Mouse (Mus musculus) retina, postnatal 1 day (tissue): Measurements from ENCODE around the gene Hist2h3c2.
A peak's percentile ranks its signal among the peaks of the same experiment; 100 is the strongest.
"Not testable (repeated sequence)": the region's sequence is repeated elsewhere in the genome, so short reads cannot be mapped to it uniquely, and the experiment has no call there.

Experiments
- DNase-seq: peaks from one replicate; pipeline ENCODE4 v3.0.0-alpha.2; 2012

Gene Hist2h3c2

DNA sequence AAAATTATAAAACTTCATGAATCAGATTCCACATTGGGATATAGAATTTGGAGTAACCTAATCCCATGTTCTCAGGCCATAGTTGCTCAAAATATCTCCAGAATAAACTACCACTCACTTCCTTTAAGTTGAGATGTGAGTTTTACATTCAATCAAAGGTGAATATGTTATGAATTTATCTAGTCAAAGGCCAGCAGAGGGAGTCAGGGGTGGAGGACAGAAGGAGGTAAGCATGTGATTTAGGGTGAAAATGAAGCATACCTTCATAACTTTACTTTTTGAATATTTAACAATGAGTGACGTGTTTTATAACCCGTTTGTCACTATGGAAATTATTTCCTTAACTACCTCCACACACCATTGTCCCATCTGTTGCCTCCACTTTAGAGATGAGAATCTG, 4.0 kb downstream of the Hist2h3c2 start:
- DNase-seq, result no peak

- no peak for DNase-seq
Observed at GRCm38 (mm10) chr3:96231758-96232120, 7.2 kb downstream of the Hist2h3c2 start.

GRCm38 (mm10) chr3:96230910-96231757, 7.8 kb downstream of the Hist2h3c2 start:
- no peak for DNase-seq

DNA sequence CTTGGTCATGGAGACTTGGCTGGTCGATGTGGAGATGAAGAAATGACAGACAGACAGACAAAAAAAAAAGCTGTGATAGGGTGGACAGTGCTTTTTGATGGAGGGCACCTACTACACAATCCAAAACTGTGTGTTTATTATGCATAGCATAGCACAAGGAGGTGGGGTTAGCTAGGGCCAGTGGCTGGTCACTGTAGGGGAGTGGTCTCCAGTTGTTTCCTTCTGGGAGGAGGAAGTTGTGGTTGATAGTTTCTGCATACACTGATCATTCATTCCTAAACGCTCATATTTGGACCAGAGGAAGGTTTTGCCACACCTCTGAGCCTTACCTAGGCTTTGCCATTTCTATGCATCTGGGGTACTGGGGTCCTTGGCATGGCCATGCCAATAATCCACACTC, 8.5 kb downstream of the Hist2h3c2 start:
- no peak for DNase-seq

- no peak for DNase-seq
Observed at GRCm38 (mm10) chr3:96228828-96229227, 10.1 kb downstream of the Hist2h3c2 start.

DNA sequence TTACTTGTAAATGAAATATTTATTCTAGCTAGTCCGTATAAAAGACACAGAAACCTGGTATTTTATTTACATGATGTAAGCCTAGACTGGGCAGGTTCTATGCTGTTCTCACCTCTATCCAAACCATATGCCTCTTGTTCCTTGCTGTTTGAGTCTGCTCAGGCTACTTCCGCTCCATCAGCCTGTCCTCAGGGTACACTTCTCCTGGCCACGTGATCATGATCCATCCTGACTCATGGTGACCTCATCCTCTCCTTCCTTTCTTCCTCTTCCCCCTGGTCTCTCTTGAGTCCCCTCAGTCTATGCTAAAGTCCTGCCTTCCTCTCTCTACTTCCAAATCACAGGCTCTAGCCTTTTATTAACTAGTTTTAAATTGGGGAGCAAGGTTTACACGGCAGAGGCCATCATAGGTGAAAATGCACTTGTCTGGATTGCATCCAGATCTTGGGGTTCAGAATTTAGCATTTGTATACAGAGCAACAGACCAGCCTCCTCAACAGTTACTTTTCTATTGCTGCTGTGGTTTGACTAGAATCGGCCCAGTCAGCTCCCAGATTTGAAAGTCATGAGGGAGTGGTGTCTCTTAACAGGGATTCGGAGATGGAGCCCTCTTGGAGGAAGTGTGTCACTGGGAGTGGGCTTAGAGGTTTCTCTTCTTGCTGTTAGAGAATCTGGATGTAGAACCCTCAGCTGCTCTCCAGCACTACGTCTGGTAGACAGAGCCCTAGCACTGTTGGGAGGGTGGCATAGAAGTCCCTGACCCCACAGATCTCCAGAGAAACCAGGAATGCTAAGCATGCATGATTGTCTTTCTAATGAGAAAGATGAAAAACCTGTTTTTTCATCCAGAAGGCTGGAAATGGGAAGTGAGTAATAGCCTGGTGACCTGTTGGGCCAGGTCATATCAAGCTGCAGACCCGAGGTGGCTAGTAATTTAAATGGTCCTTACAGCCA, 12.0 kb downstream of the Hist2h3c2 start:
- DNase-seq, result peak; percentile 39

- peak; percentile 47 for DNase-seq
Observed at GRCm38 (mm10) chr3:96225421-96225820, 13.5 kb downstream of the Hist2h3c2 start.

- no peak for DNase-seq
Observed at GRCm38 (mm10) chr3:96222774-96223173, 16.2 kb downstream of the Hist2h3c2 start.

DNA sequence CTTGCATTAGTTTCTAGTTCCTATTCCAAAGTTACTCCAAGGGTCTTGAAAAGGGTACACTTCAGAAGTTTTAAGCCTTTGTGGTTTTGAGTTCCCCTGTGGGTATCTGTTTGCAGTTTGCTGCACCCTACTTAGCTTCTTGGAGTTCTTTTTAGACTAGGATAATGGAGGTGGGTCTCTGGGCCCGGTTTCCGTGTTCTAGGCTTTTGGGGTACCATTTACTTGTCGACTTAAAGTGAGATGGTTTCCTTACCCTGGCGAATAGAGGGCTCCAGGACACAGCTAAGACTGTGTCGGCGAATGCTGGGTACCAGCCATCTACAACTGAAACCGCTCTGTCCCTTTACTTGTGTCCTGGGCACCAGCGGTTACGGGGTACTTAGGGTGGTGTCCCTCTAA, 17.3 kb downstream of the Hist2h3c2 start:
- no peak for DNase-seq

- peak; percentile 95 for DNase-seq
Observed at GRCm38 (mm10) chr3:96220765-96221639, 17.9 kb downstream of the Hist2h3c2 start, which contains the start of the genes Hist2h2ac and Hist2h2be. Hist2h2ac (minus strand) TSS chr3:96220880. Hist2h2be (plus strand) TSS chr3:96221119.

GRCm38 (mm10) chr3:96220131-96220764, 18.7 kb downstream of the Hist2h3c2 start:
- DNase-seq, result peak; percentile 67

GRCm38 (mm10) chr3:96219661-96220130, 19.2 kb downstream of the Hist2h3c2 start, which contains the start of the genes Bola1 and Hist2h2ab:
Bola1 (minus strand) TSS chr3:96219709.
Hist2h2ab (plus strand) TSS chr3:96219865.
- DNase-seq, result peak; percentile 94

DNA sequence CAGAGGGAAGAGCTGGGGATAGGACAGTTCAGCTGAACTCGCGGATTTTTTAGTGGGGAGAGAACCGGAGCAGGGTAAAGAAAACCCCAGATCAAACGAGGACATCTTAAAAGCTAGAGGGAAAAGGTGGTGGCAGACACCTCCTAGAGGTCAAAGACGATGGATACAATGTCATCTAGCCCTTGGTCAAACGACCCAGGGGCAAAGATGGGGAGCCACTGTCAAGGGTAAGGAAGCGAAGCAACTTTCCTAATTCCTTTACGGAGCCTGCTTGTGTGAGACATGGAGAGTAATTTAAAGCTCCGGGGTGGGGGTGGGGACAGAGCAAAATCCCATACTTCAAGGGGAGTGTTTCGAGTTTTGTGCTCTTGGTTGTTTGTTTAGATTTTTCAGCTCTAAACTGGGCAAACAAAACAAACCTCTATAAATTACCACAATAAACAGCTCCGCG, 19.7 kb downstream of the Hist2h3c2 start:
- DNase-seq, result no peak

DNA sequence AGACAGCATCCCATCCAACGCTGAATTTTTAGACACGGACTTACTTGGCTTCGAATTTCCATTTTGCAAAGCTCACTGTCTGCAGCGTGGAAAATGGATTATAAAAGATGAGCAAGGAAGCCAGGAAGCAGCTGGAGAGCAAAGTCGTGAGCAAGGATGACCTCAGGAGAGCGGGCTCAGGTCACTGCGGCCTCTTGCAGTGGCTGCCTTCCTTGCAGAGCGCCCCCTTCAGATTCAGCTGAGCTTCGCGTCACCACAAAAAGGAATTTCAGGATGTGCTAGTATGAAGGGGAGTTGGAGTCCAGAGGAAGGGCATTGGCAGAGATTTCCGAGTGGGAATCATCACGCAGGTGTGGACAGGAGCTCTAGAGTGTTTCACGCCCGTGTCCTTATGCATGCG, 29.7 kb downstream of the Hist2h3c2 start:
- DNase-seq, result peak; percentile 38

- no peak for DNase-seq
Observed at GRCm38 (mm10) chr3:96207819-96208218, 31.1 kb downstream of the Hist2h3c2 start.

DNA sequence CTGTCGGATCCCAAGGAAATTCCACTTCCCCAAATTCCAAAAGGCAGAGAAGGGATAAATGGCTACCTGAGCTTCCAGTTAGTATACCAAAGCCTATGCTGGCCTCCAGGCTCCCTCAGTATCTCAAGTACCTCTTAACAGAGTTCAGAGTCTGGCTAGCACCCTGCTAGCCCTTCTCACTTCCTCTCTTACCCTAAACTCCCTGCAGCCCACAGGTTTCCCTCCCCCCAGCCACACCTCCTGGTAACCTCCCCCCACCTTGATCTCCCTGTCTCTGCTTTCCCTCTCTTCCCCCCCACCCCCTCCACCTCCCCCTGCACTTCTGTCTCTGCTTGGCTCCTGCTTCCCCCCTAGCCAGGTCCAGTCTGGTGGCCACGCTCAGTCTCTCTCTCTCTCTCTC, 39.2 kb downstream of the Hist2h3c2 start:
- no peak for DNase-seq

GRCm38 (mm10) chr3:96198601-96199251, 40.2 kb downstream of the Hist2h3c2 start:
- DNase-seq, result not testable (repeated sequence)

DNA sequence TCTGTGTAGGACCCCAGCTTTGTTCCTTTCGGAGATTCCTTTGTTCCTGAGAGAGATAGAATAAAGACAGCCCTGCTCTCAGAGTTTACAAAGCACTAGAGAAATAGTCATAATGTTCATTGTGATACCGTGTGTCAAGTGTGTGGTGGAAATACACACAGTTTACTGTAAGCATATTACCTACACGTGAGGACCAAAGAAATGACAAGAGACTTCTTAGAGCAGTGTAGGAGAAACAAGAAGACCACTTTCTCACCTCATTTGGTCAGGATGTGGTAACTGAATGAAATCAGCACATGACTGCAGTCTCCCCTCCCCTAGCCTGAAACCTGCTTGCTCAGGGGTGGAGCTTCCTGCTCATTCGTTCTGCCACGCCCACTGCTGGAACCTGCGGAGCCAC, 40.7 kb downstream of the Hist2h3c2 start:
- peak; percentile 31 for DNase-seq

GRCm38 (mm10) chr3:96197129-96197749, 41.7 kb downstream of the Hist2h3c2 start:
- DNase-seq, result peak; percentile 92

DNA sequence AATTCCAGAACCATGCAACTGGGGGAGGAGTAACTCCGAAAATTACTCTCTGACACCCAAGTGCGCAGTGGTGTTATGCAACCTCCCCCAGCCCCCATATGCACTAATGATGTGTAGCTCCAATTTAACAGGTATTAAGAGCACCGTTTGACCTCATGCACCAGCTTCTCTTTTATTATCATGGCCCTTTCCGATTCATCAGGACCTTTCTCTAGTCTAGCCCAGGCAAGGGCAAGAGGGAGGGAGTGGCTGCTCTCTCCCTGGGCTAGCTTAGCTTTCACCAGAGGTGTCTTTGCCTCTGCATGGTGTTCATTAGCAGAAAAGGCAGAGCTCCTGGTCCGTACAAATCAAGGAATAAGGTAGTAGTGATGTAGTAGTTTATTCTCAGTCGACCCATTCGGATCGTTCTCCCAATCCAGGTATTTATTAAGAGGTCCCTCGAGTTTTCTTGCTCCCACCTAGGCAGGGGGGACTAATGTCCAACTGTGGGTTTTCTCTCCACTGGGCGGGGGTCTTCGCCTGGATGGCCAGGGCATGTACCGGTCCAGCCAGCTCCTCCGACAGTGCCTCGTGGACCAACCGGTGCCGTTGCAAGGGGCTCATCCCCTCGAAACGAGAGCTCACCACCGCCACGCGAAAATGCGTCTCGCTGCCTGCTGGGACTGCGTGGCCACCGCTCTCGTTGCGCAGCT, 42.3 kb downstream of the Hist2h3c2 start:
- DNase-seq, result no peak
